Mouse (Mus musculus) cerebellum, adult 9-11 months (tissue): ENCODE results near the gene Chrne.
"Not testable (repeated sequence)": the region's sequence is repeated elsewhere in the genome, so short reads cannot be mapped to it uniquely, and the experiment has no call there.

ENCODE experiments used
- DNase-seq: peaks from one replicate; pipeline ENCODE4 v3.0.0; 2022

The Chrne gene

GRCm38 (mm10) chr11:70580921-70581320 lies 38.1 kb downstream of the Chrne start:
- no peak for DNase-seq

GRCm38 (mm10) chr11:70580358-70580720 lies 38.7 kb downstream of the Chrne start:
- DNase-seq, result no peak

DNA sequence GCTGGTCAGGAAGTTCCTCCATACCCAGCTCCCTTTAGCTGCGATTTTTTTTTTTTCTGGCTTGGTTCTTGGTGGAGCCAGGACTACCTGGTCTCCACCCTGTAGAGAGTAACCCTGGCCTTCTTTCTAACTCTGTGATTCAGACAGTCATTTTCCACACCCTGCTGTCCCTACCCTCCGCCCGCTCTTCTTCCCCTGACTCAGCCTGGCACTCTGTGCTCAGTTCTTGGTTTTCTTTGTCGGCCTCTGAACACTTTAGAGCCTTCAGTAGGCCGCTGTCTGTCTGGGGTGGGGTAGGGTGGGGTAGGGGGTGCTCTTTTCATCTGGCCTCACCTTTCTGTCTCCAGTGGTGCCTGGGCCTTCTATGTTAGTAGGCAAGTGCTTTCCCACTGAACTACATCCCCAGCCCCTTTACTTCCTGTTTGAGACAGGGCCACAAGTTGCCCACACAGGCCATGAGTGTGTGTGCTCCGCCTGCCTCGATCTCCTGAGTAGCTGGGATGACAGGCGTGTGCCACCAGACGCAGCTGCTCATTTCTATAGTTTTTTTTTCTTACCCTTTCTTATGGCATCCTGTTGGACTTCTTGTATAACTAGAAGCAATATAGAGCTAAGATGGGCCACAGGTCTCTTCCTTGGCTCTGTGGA lies 39.2 kb downstream of the Chrne start:
- no peak for DNase-seq

DNA sequence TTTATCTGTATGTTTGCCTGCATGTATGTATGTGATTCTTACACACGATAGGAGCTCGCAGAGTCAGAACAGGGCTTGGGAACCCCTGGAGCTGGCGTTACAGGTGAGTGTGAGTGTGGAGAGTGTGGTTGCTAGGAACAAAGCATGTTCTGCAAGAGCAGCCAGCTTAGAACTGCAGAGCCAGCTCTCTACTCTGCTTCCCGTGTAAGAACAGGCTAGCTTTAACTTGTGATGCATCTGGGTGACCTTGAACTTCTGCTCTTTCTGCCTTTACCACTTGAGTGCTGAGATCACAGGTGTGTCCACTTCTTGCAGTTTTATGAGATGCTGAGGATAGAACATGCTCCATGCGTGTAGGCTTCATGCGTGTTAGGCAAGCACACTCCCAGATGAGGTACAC lies 40.1 kb downstream of the Chrne start:
- no peak for DNase-seq

DNA sequence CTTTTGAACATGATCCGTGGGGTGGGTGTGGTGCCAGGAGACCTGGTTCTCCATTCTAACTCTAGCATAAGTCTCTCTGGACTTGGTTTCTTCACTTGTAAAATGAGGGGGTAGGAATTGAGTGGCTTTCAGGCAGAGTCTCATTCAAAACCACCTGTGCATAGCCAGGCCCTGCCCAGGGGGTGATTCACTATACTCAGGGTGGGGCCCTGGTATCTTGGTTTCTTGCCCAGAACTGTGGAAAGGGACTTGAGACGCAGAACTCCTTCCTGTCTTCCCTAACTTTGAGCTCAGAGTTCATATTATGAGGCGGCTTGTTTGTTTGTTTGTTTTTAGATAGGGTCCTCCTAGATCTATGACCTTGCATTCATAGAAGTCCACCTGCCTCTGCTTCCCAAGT lies 41.8 kb downstream of the Chrne start:
- DNase-seq, result no peak

DNA sequence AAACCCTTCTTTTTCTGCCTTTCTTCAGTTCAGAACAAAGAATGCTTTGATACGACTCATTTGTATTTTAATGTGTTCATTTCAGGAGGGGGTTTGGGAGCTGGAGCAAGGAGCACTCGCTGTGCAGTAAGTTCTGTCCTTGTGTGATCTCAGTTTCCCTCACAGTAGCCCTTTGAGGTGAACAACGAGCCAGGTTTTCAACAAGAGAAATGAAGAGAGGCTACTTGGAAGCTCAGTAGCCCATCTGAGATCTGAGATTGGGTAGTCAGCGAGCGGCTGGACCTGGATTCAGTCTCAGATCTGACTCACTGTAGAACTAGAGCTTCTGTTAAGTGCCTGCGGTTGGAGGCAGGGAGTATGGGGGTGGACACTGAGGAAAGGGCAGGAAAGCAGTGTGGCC lies 45.1 kb downstream of the Chrne start:
- no peak for DNase-seq

- DNase-seq, result no peak
Observed at GRCm38 (mm10) chr11:70572348-70572902, 46.6 kb downstream of the Chrne start.

DNA sequence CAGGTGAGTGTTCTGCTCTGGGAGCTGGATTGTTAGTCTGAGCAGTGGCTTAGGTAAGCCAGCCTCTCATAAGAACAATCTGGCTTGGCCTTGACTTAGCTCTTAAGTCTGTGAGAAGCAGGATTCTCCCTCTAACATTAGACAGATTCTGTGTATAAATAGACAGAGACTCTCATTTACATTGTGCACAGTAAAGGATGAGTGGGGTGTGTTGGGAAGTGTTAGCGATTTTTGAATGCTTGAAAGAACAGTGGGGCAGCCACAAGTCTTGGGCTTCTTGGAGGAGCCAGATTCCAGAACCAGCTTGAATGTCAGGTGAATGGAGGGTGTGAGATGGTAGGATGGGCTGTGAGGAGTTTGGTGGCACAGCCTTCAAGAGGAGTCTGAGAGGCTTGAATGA lies 47.4 kb downstream of the Chrne start:
- DNase-seq, result no peak

- not testable (repeated sequence) for DNase-seq
Observed at GRCm38 (mm10) chr11:70570614-70571013, 48.4 kb downstream of the Chrne start.

- DNase-seq, result no peak
Observed at GRCm38 (mm10) chr11:70566586-70566985, 52.4 kb downstream of the Chrne start.
